Mouse (Mus musculus) frontal cortex, postnatal 10 days (tissue): Measurements from ENCODE around the gene Gm21454.
"Not testable (repeated sequence)": the region's sequence is repeated elsewhere in the genome, so short reads cannot be mapped to it uniquely, and the experiment has no call there.

Source experiments
- DNase-seq, 2 experiments: peaks; one replicate each; pipeline ENCODE4 v3.0.0; 2022; ENCODE audit warnings: low spot score in 2 of 2, mixed read lengths in 1 of 2

Gene Gm21454

GRCm38 (mm10) chrY:13252091-13252490, at the start of gene Gm21454, which contains the start of gene Gm21440:
Gm21454 (plus strand) TSS chrY:13252442.
Gm21440 (plus strand) TSS chrY:13252391.
- not testable (repeated sequence) for DNase-seq

GRCm38 (mm10) chrY:13223828-13224227, 28.4 kb upstream of the Gm21454 start, which contains the start of gene Gm21828:
Gm21828 (minus strand) TSS chrY:13223928.
- DNase-seq: not testable (repeated sequence)

- not testable (repeated sequence) for DNase-seq
These were observed 96.7 kb downstream of the Gm21454 start, which contains the start of gene Gm21725 for GRCm38 (mm10) chrY:13348963-13349362. Gm21725 (minus strand) TSS chrY:13349063.
